Mouse (Mus musculus) adrenal gland, postnatal 25 days (tissue): ENCODE results near the gene Oxsr1. TPM values are rescaled to one million over a fixed set of nuclear protein-coding genes. Genes with fewer than 3 reads are reported as not detected.
"Not testable (repeated sequence)": the region's sequence is repeated elsewhere in the genome, so short reads cannot be mapped to it uniquely, and the experiment has no call there.

Source experiments
- DNase-seq: peaks from one replicate; pipeline ENCODE4 v3.0.0; 2021; ENCODE audit warnings: mixed read lengths
- total RNA-seq: library from RNA; stranded (reverse); gene quantifications from 2 replicates; pipeline ENCODE4 v1.2.3, GENCODE M21; 2021

The Oxsr1 gene
- total RNA-seq, 1 experiment from 2014 or later, result 37.5 TPM

DNA sequence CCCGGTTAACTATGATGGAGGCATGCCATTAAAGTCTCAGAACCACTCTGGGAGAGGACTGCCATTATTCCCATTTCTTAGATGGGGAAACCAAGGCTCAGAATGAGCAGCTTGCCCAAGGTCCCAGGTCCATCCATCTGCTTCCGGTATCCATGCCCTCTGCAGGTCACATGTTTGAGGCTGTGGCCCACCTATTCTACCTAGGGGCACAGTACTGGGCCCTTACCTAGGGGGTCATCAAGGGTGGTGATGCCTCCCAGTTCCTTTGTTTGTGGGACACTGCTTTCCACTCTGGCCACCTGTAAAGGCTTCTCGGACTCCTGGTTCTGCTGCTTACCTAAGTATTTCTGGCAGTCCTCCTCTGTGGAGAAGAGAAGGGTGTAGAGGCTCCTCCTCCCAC lies 16.1 kb upstream of the Oxsr1 start:
- DNase-seq, result no peak

GRCm38 (mm10) chr9:119337842-119338241 lies 15.6 kb upstream of the Oxsr1 start:
- DNase-seq, result no peak

DNA sequence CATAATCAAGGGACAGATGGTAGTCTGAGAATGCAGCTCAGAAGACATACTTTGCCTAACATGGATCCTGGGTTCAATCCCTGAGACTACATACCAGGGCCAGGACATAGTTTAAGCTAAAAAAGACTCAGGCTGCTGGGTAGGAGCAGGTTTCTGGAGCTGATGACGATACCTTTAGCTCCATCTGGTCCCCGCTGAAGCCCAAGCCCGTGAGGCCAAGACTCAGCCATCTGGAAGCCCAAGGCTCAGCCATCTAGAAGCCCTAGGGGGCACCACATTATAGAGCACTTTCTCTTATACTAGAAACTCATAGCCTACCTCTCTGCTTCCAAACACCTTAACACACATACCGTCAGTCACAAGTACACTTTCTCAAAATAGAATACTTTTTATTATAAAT lies 13.3 kb upstream of the Oxsr1 start:
- DNase-seq, result no peak

DNA sequence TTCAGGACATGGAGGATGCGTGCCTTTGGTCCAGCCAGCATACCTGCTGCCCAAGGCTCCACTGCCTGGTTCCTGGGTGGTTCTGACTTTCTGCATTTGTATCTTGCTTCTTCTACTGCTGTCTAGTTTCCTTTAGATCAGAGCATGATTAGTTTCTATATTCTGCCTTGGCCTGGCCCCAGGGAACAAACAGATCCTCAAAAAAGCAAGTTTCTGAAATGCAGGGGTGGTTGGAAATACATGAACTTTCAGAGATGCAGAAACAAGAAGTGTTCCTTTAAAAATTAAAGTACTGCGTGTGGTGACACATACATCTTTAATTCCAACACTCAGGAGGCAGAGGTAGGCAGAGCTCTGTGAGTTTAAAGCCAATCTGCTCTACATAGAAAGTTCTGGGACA lies 12.6 kb upstream of the Oxsr1 start:
- no peak for DNase-seq

- peak; percentile 29 for DNase-seq
Observed at GRCm38 (mm10) chr9:119334324-119334723, 12.1 kb upstream of the Oxsr1 start.

DNA sequence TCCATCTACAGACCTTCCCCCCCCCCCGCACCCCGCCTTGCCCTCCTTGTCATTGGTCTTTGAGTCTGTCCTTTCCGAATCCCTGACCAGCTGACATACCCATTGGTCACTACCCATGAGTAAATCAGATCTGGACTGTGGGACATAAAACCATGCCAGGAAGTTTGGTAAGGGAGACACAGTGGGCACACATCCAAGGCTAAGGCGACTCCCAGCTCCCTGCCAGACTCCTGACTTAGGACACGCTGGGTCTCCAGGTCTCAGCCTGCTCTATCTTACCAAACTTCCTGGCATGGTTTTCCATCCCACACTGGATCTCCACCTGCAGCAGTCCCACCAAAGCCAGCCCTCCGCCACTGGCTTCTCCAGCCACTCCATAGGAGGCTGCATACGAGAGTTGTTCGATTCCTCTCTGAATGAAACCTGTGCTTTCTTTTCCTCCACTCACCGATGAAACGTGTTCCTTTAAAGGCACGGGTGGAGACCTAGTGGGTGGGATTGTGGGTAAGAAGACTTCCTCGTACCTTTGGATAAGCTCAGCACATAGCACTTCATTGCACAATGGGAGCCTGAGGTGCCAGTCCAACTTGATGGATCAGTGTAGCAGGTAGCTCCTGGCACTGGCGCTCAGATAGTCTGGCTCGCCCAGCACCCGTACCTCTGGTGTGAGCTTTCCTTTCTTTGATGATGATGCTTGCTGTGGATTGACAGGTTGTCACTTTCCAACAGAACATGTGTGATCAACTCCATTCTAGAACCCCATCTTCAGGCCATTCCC lies 8.1 kb upstream of the Oxsr1 start:
- DNase-seq, result peak; percentile 43

DNA sequence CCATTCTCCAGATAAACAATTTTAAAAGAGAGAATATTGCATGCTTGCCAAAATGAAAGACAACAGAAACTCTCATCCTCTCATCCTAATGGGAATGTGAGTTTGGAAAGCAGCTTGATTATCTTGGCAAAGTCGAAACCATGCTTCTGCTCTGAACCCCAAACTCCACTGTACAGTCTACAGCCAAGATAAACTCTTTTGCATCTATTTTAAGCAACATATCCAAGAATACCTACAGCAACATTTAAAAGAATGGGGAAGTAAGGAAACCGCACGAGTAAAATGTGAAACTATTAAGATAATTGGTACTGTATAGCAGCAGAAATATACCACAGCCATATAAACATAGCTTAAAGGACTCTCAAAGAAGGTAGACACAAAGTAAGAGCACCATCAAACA lies 6.3 kb upstream of the Oxsr1 start:
- no peak for DNase-seq

DNA sequence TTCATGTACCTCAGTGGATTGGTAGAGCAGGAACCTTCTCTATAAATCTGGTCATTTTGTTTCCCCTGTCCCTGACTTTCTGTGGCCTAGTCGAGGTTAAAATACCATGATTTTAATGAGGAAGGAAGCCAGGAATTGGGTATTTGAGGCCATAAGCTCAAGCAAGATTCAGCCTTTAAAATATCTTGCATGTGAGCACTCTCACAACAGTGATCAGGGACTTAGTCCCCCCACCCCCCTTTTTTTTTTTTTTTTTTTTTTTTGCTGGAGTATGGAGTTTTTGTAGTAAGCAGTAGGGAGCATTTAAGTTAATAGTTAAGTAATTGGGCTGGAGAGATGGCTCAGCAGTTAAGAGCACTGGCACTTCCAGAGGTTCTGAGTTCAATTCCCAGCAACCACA lies 1.9 kb upstream of the Oxsr1 start:
- DNase-seq, result no peak

DNA sequence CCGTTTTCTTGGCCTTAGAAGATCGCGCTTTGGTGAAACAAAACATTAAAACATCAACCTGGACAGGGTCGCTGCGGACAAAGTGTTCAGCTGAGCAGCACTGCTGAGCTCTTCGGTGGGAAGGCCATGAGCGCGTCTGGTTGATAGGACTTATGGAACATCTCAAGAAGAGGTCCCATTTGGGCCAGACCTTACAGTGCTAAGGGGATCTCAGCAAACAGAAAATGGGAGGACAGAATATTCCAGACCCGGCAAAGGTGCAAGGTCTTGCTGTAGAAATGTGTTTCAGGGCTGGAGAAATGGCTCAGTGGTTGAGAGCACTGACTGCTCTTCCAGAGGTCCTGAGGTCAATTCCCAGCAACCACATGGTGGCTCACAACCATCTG lies 1.0 kb upstream of the Oxsr1 start:
- no peak for DNase-seq

GRCm38 (mm10) chr9:119321392-119322229 lies 616 bp downstream of the Oxsr1 start:
- no peak for DNase-seq

DNA sequence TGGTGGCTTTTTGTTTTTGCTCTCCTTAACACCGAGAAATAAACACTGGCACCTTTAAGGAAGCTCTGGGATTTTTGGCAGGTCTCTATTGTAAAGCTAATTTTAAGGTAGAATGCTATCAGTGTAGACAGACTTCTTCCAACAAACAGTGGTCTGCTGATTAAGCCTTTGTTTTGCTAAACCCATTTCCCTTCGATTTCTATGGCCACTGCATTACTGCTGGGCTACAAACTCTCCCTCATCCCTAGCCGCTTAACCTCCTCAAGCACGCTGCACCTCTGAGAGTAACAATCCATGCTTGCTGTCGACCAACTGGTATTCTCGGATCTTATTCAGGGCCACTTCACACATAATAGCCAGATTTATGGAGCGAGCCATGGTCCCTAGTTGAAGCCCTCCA lies 1.3 kb downstream of the Oxsr1 start:
- no peak for DNase-seq

- no peak for DNase-seq
Observed at GRCm38 (mm10) chr9:119320446-119320845, 1.8 kb downstream of the Oxsr1 start.

GRCm38 (mm10) chr9:119318891-119319290 lies 3.3 kb downstream of the Oxsr1 start:
- no peak for DNase-seq

GRCm38 (mm10) chr9:119313096-119313495 lies 9.1 kb downstream of the Oxsr1 start:
- no peak for DNase-seq

DNA sequence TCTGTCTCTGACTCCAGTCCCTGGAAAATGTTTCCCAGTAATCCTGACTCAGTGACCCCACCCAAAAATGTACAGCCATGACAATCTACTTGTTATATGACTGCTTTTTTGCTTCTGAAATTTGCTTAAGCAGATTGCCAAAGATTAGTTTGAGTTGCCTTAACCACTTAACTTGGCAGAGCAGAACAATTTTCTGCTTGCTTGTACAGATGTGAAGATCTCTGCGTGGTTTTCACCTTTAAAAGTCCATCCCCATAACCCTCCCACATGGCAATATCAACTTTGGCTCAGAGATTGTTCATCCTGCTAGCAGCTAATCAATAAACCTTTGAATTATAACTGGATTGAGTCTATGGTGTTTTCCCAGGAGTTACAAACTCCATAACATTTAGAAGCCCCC lies 13.2 kb downstream of the Oxsr1 start:
- no peak for DNase-seq

- no peak for DNase-seq
Observed at GRCm38 (mm10) chr9:119305863-119306262, 16.4 kb downstream of the Oxsr1 start.

GRCm38 (mm10) chr9:119298563-119298962 lies 23.7 kb downstream of the Oxsr1 start:
- DNase-seq, result no peak

GRCm38 (mm10) chr9:119297696-119298095 lies 24.5 kb downstream of the Oxsr1 start:
- no peak for DNase-seq

DNA sequence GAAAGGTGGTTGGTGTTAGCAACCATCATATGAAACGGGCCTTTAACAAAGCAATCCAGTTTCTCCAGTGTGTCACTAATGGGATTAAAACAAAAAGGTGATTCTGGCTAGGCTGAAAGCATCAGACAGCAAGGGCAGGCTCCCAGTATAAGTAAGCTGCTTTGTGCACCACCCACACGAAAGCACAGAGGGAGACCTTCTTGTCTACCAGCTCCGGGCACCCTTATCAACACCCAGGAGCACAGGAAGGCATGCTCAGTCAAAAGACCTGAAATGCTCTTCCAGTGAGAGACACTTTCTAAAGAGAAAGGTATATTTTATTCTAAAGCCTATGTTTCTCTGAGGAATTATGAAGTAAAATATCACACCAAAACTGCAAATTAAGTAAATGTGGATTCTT lies 31.4 kb downstream of the Oxsr1 start:
- DNase-seq, result no peak

DNA sequence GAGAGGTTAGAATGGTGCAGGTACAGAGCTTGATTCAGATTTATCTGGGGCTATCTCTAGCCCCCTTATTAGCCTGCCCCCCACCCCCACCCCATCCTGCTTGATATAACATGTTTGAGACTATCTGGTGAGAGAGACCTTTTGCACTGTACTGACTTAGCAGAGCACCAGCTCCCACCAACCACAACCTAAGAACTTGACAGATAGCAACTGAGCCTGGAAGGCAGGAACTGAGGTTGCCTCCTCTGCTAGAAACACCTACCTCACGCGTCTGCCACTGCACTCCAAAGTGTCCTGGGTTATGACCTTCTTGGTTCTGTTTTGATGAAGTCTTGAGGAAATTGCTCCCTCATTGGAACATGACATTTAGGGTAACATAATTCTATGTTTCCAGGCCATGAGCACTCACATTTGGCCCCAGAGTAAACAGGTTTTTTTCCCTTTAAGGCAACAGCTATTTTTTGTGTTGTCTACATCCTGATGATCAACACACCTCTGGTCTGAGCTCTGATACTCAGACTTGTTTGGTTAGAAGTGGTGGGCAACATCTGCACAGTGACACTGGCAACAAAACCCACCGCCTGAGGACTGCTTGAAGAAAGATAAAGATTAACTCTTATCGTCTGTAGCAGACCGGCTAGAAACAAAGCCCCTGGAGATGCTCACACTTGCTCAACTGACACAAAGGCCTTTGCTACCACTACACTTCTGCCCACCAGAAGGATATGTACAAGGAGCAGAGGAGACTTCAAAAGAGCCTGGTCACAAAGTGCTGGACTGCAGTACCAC lies 41.1 kb downstream of the Oxsr1 start:
- no peak for DNase-seq

GRCm38 (mm10) chr9:119278031-119278430 lies 44.2 kb downstream of the Oxsr1 start:
- DNase-seq, result no peak

- peak; percentile 24 for DNase-seq
Observed at GRCm38 (mm10) chr9:119276321-119276720, 45.9 kb downstream of the Oxsr1 start.

DNA sequence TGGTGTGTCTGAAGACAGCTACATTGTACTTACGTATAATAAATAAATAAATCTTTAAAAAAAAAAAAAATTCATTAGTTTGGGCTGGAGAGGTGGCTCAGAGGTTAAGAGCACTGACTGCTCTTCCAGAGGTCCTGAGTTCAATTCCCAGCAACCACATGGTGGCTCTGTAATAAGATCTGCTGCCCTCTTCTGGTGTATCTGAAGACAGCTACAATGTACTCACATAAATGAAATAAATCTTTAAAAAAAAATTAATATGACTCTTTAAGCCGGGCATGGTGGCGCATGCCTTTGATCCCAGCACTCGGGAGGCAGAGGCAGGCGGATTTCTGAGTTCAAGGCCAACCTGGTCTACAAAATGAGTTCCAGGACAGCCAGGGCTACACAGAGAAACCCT lies 47.4 kb downstream of the Oxsr1 start:
- not testable (repeated sequence) for DNase-seq
